Mouse (Mus musculus): ENCODE data around the gene Ldlrad3. TPM values are rescaled to one million over a fixed set of nuclear protein-coding genes. Genes with fewer than 3 reads are reported as not detected.

Ldlrad3 gene
- polyA plus RNA-seq, 1 experiment: 1.3 TPM

GRCm38 (mm10) chr2:102116521-102117401, 69.4 kb downstream of the Ldlrad3 start:
- no peak overlapping the region for H3K27ac ChIP-seq (ENCODE audit: insufficient read depth, low read depth, low read length)
- no peak for TF ChIP-seq POLR2A (IDR thresholded peaks at IDR 0.05; ENCODE audit: low read depth, low read length)
- no peak for TF ChIP-seq CTCF (IDR thresholded peaks at IDR 0.05; ENCODE audit: extremely low read depth, insufficient read length, insufficient replicate concordance, low read depth, low read length)
- peaks cover 6% of the 10 kb centered on the region for H3K4me1 ChIP-seq (ENCODE audit: control insufficient read depth, insufficient read depth, insufficient read length, low read length)
- WGBS: 43% methylated on average over 9 of the region's 9 CpGs
- no peaks in the 10 kb centered on the region for H3K36me3 ChIP-seq (ENCODE audit: control insufficient read depth, insufficient read depth, low read length)
- no peaks in the 10 kb centered on the region for H3K27me3 ChIP-seq (ENCODE audit: control insufficient read depth, insufficient read depth, low read length)
- H3K4me3 ChIP-seq (ENCODE audit: low read depth, low read length): no peak overlapping the region

DNA sequence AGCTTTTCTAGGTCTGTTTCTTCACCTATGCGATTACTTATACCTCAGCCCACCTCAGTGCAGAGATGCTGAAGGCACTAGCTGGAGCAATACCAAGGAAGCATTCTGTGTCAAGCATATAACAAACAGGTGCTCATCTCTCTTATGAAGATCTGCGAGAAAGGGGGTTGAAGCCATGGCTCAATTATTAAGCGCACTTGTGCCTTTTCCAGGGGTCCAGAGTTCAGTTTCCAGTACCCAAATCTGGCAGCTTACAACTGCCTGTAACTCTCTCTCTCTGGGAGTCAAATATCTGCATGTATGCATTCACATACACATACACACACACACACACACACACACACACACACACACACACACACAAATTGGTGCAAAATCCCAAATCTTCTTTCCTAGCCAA, 72.4 kb downstream of the Ldlrad3 start:
- Histone ChIP-seq H3K36me3 (ENCODE audit: control insufficient read depth, insufficient read depth, low read length) (no peaks in the 10 kb centered on the region), H3K4me1 (ENCODE audit: control insufficient read depth, insufficient read depth, insufficient read length, low read length) (peaks cover 6% of the 10 kb centered on the region), H3K27me3 (ENCODE audit: control insufficient read depth, insufficient read depth, low read length) (no peaks in the 10 kb centered on the region; the same call in 1 of the 2 replicates), H3K4me3 (ENCODE audit: low read depth, low read length) (no peak overlapping the region), H3K27ac (ENCODE audit: insufficient read depth, low read depth, low read length) (no peak overlapping the region)
- WGBS: 65% methylated on average over 3 of the region's 3 CpGs
- no peak for TF ChIP-seq POLR2A (IDR thresholded peaks at IDR 0.05; ENCODE audit: low read depth, low read length)
- TF ChIP-seq CTCF (IDR thresholded peaks at IDR 0.05; ENCODE audit: extremely low read depth, insufficient read length, insufficient replicate concordance, low read depth, low read length): no peak

DNA sequence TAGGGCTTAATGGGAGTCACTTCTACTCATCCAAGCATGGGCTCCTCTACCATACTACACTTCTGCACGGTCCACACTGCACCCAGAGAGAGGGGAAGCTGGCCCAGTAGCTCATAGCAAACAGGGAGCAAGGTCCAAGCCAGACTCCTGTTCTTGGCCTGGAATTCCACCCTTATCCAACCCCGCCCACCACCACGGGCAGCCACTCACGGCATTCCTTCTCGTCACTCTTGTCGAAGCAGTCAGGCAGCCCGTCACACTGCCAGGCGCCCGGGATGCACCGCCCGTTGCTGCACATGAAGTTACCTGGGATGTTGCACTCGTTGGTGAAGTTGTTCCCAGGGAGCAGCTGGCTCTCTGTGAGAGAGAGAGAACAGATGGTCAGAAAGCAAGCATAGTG, 72.9 kb downstream of the Ldlrad3 start:
- no peak for TF ChIP-seq POLR2A (IDR thresholded peaks at IDR 0.05; ENCODE audit: low read depth, low read length)
- TF ChIP-seq CTCF (IDR thresholded peaks at IDR 0.05; ENCODE audit: extremely low read depth, insufficient read length, insufficient replicate concordance, low read depth, low read length): no peak
- no peak overlapping the region for H3K4me3 ChIP-seq (ENCODE audit: low read depth, low read length)
- no peak overlapping the region for H3K27ac ChIP-seq (ENCODE audit: insufficient read depth, low read depth, low read length)
- 30% methylated on average over 12 of the region's 12 CpGs for WGBS
- H3K4me1 ChIP-seq (ENCODE audit: control insufficient read depth, insufficient read depth, insufficient read length, low read length): peaks cover 6% of the 10 kb centered on the region
- H3K27me3 ChIP-seq (ENCODE audit: control insufficient read depth, insufficient read depth, low read length): no peaks in the 10 kb centered on the region; the same call in 1 of the 2 replicates
- no peaks in the 10 kb centered on the region for H3K36me3 ChIP-seq (ENCODE audit: control insufficient read depth, insufficient read depth, low read length)

DNA sequence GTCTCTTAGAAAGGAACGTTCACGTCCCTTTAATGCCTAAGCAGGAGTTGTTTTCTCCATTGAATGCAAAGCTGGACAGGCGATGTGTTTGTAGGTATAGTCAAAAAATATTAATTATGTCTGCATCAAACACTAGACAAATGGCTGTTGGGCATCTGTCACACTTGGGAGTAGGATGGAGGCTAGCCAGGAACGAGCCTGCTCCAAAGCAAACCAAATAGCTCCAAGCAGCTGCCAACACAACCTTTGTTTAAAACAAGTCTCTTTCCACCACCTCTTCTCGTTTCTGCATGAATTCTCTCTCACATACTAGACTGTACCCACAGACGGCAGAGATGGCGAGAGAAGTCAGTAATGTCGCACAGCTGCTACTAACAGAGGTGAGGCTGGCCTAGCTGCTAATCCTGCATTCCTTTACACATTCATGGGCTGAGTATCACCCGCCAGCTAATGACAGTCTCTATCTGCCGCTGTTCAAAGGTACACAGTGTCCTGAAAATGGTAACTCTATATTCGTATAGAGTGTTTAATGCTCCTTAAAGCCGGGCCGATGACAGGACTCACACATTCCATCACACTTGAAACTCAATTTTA, 74.2 kb downstream of the Ldlrad3 start:
- WGBS: 83% methylated on average over 13 of the region's 13 CpGs

DNA sequence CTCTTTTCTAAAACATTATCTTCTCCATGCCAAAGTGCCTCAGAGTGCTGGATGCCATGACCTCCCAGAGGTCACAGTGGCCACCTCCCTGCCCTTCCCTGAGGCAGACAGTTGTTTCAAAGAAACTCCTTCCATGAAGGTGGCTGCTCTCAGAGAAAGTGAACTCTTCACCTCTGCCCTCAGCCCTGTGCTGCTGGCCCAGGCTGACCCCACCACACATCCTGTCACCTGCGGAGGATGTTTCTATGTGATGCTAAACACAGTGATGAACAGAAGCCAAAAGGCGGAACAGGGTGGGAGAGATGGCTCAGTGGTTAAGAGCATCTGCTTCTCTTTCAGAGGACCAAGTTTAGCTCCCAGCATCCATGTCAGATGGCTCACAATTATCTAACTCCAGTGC, 75.9 kb downstream of the Ldlrad3 start:
- H3K4me1 ChIP-seq (ENCODE audit: control insufficient read depth, insufficient read depth, insufficient read length, low read length): peaks cover 6% of the 10 kb centered on the region
- no peak overlapping the region for H3K4me3 ChIP-seq (ENCODE audit: low read depth, low read length)
- no peak overlapping the region for H3K27ac ChIP-seq (ENCODE audit: insufficient read depth, low read depth, low read length)
- WGBS: 93% methylated on average over 2 of the region's 2 CpGs
- TF ChIP-seq CTCF (IDR thresholded peaks at IDR 0.05; ENCODE audit: extremely low read depth, insufficient read length, insufficient replicate concordance, low read depth, low read length): no peak
- TF ChIP-seq POLR2A (IDR thresholded peaks at IDR 0.05; ENCODE audit: low read depth, low read length): no peak
- H3K36me3 ChIP-seq (ENCODE audit: control insufficient read depth, insufficient read depth, low read length): no peaks in the 10 kb centered on the region
- H3K27me3 ChIP-seq (ENCODE audit: control insufficient read depth, insufficient read depth, low read length): no peaks in the 10 kb centered on the region; the same call in 1 of the 2 replicates

More for the DNA sequence above, 74.2 kb downstream of the Ldlrad3 start:
- Histone ChIP-seq H3K27me3 (ENCODE audit: control insufficient read depth, insufficient read depth, low read length) (no peaks in the 10 kb centered on the region; the same call in 1 of the 2 replicates), H3K4me3 (ENCODE audit: low read depth, low read length) (no peak overlapping the region), H3K27ac (ENCODE audit: insufficient read depth, low read depth, low read length) (no peak overlapping the region), H3K36me3 (ENCODE audit: control insufficient read depth, insufficient read depth, low read length) (no peaks in the 10 kb centered on the region), H3K4me1 (ENCODE audit: control insufficient read depth, insufficient read depth, insufficient read length, low read length) (peaks cover 6% of the 10 kb centered on the region)
- TF ChIP-seq POLR2A (IDR thresholded peaks at IDR 0.05; ENCODE audit: low read depth, low read length) (no peak), CTCF (IDR thresholded peaks at IDR 0.05; ENCODE audit: extremely low read depth, insufficient read length, insufficient replicate concordance, low read depth, low read length) (no peak)

- Histone ChIP-seq H3K27ac (ENCODE audit: insufficient read depth, low read depth, low read length) (no peak overlapping the region), H3K4me1 (ENCODE audit: control insufficient read depth, insufficient read depth, insufficient read length, low read length) (no peaks in the 10 kb centered on the region), H3K36me3 (ENCODE audit: control insufficient read depth, insufficient read depth, low read length) (no peaks in the 10 kb centered on the region), H3K4me3 (ENCODE audit: low read depth, low read length) (no peak overlapping the region), H3K27me3 (ENCODE audit: control insufficient read depth, insufficient read depth, low read length) (no peaks in the 10 kb centered on the region; the same call in 1 of the 2 replicates)
- 64% methylated on average over 6 of the region's 6 CpGs for WGBS
- TF ChIP-seq CTCF (IDR thresholded peaks at IDR 0.05; ENCODE audit: extremely low read depth, insufficient read length, insufficient replicate concordance, low read depth, low read length): no peak
- no peak for TF ChIP-seq POLR2A (IDR thresholded peaks at IDR 0.05; ENCODE audit: low read depth, low read length)
These were observed 78.9 kb downstream of the Ldlrad3 start for GRCm38 (mm10) chr2:102107280-102107679.

- Histone ChIP-seq H3K27ac (ENCODE audit: insufficient read depth, low read depth, low read length) (no peak overlapping the region), H3K27me3 (ENCODE audit: control insufficient read depth, insufficient read depth, low read length) (no peaks in the 10 kb centered on the region; the same call in 1 of the 2 replicates), H3K4me1 (ENCODE audit: control insufficient read depth, insufficient read depth, insufficient read length, low read length) (no peaks in the 10 kb centered on the region), H3K4me3 (ENCODE audit: low read depth, low read length) (no peak overlapping the region), H3K36me3 (ENCODE audit: control insufficient read depth, insufficient read depth, low read length) (no peaks in the 10 kb centered on the region)
- no peak for TF ChIP-seq CTCF (IDR thresholded peaks at IDR 0.05; ENCODE audit: extremely low read depth, insufficient read length, insufficient replicate concordance, low read depth, low read length)
- no peak for TF ChIP-seq POLR2A (IDR thresholded peaks at IDR 0.05; ENCODE audit: low read depth, low read length)
- WGBS: 86% methylated on average over 6 of the region's 6 CpGs
These were observed 79.5 kb downstream of the Ldlrad3 start for GRCm38 (mm10) chr2:102106728-102107127.
